Mouse (Mus musculus): ENCODE measurements around the gene Clec2g. TPM values are rescaled to one million over a fixed set of nuclear protein-coding genes. Genes with fewer than 3 reads are reported as not detected.
"Not testable (repeated sequence)": the region's sequence is repeated elsewhere in the genome, so short reads cannot be mapped to it uniquely, and the experiment has no call there.

Clec2g gene
- total RNA-seq, 1 experiment = 0.22 TPM

DNA sequence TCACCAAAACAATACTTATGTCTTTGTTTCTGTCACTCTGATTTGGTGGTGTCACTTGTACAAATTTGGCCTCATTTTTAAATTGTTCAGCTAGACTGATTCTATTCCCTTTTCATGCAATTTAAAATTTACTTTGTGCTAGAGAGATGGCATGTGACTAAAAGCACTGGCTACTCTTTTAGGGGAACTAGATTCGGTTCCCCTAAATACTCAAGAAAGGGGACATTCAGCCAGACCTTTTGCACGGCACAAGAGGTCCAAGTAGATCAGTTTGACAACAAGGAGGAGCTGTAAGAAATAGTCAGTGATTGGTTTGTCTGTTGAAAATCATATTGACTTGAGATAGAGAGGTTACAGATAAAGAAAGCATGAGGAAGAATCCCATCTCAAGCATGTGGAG, 67.2 kb downstream of the Clec2g start:
- no peaks in the 10 kb centered on the region for H3K4me1 ChIP-seq (ENCODE audit: control insufficient read depth in 2 of 2, insufficient read depth in 2 of 2, low read length in 2 of 2, poor library complexity in 1 of 2)
- DNase-seq (ENCODE audit: low read depth, low spot score) = no peak
- H3K4me3 ChIP-seq (ENCODE audit: insufficient read depth in 1 of 2, low read depth in 1 of 2, low read length in 2 of 2, poor library complexity in 1 of 2, severe bottlenecking in 1 of 2) = no peak overlapping the region
- H3K27ac ChIP-seq (ENCODE audit: insufficient read depth, low read depth, low read length, poor library complexity, severe bottlenecking) = no peak overlapping the region
- no peaks in the 10 kb centered on the region for H3K36me3 ChIP-seq (ENCODE audit: control insufficient read depth, insufficient read depth, low read length, poor library complexity, severe bottlenecking)
- TF ChIP-seq MAFK (IDR thresholded peaks at IDR 0.05; ENCODE audit: insufficient read depth, low read depth, low read length) (no peak), ZC3H11A (IDR thresholded peaks at IDR 0.05; ENCODE audit: borderline replicate concordance, low read depth, low read length) (no peak), ZNF384 (IDR thresholded peaks at IDR 0.05; ENCODE audit: low read depth, low read length) (no peak), CHD2 (IDR thresholded peaks at IDR 0.05; ENCODE audit: low read depth, low read length) (no peak), HCFC1 (IDR thresholded peaks at IDR 0.05; ENCODE audit: borderline replicate concordance, insufficient read depth, low read length) (no peak)
- no peaks in the 10 kb centered on the region for H3K9me3 ChIP-seq (ENCODE audit: control insufficient read depth, insufficient read depth, low read depth, low read length)
- in situ Hi-C loops (cut with MboI; ENCODE audit: low sequenced_read_pairs in 2 of 2, unreplicated experiment in 2 of 2) = no loop called here
- no peak overlapping the region for H3K9ac ChIP-seq (ENCODE audit: insufficient read depth, low read depth, low read length, poor library complexity, severe bottlenecking)

DNA sequence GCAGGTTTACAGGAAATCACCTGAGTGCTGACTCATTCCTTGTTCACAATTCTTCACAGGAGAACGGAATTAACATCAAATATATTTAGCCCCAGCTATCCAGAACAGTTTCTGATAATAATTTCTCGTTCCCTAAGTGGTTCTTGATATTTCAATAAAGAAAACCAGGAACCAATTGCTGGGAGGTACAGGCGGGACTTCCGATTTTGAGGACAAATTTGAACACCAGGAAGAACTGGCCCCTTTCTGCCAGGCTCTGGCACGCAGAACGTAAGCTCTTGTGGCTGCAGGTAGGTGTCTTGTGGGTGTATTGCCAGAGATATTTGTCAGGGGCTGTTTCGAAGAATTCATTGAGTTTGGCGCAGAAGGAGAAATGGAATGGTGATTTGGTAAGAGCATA, 74.4 kb downstream of the Clec2g start:
- no peaks in the 10 kb centered on the region for H3K4me1 ChIP-seq (ENCODE audit: control insufficient read depth in 2 of 2, insufficient read depth in 2 of 2, low read length in 2 of 2, poor library complexity in 1 of 2)
- in situ Hi-C loops (cut with MboI; ENCODE audit: low sequenced_read_pairs in 2 of 2, unreplicated experiment in 2 of 2) = no loop called here
- no peak for DNase-seq (ENCODE audit: low read depth, low spot score)
- peaks cover 2% of the 10 kb centered on the region; the same call in 1 of the 2 replicates for H3K9me3 ChIP-seq (ENCODE audit: control insufficient read depth, insufficient read depth, low read depth, low read length)
- no peak overlapping the region for H3K4me3 ChIP-seq (ENCODE audit: insufficient read depth in 1 of 2, low read depth in 1 of 2, low read length in 2 of 2, poor library complexity in 1 of 2, severe bottlenecking in 1 of 2)
- no peak overlapping the region for H3K9ac ChIP-seq (ENCODE audit: insufficient read depth, low read depth, low read length, poor library complexity, severe bottlenecking)
- TF ChIP-seq HCFC1 (IDR thresholded peaks at IDR 0.05; ENCODE audit: borderline replicate concordance, insufficient read depth, low read length) (no peak), MAFK (IDR thresholded peaks at IDR 0.05; ENCODE audit: insufficient read depth, low read depth, low read length) (no peak), ZNF384 (IDR thresholded peaks at IDR 0.05; ENCODE audit: low read depth, low read length) (no peak)
- no peaks in the 10 kb centered on the region for H3K36me3 ChIP-seq (ENCODE audit: control insufficient read depth, insufficient read depth, low read length, poor library complexity, severe bottlenecking)
- H3K27ac ChIP-seq (ENCODE audit: insufficient read depth, low read depth, low read length, poor library complexity, severe bottlenecking) = no peak overlapping the region

DNA sequence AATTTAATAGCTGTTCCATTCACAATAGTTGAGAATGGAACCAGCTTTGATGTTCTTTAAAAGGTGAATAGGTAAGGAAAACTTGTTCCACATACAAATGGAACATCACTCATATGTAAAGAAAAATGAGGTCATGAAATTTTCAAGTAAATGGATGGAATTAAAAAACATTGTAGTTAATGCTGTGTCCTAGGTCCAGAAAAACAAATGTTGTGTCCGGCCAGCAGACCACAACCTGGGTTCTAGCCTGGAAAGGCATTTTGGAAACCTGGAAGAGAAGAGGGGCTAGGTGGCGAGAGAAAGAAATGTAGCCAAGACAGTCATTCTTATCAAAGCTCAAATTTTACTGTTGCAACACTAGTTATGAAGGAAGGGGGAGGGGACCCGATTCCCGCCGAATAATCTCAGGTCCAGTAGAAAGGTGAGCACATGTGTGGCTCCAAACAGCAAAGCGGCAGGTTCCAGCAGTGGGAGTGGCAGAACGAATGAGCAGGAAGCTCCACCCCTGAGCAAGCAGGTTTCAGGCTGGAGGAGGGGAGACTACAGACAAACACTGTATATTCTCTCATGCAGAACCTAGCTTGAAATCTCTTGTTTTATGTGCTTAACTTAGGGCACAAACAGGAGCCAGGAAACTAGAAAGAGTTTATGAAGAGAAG, 75.8 kb downstream of the Clec2g start:
- in situ Hi-C loops (cut with MboI; ENCODE audit: low sequenced_read_pairs in 2 of 2, unreplicated experiment in 2 of 2); H3K4me3 ChIP-seq (ENCODE audit: insufficient read depth in 1 of 2, low read depth in 1 of 2, low read length in 2 of 2, poor library complexity in 1 of 2, severe bottlenecking in 1 of 2); DNase-seq (ENCODE audit: low read depth, low spot score); H3K4me1 ChIP-seq (ENCODE audit: control insufficient read depth in 2 of 2, insufficient read depth in 2 of 2, low read length in 2 of 2, poor library complexity in 1 of 2); H3K9me3 ChIP-seq (ENCODE audit: control insufficient read depth, insufficient read depth, low read depth, low read length); H3K9ac ChIP-seq (ENCODE audit: insufficient read depth, low read depth, low read length, poor library complexity, severe bottlenecking); H3K36me3 ChIP-seq (ENCODE audit: control insufficient read depth, insufficient read depth, low read length, poor library complexity, severe bottlenecking); H3K27ac ChIP-seq (ENCODE audit: insufficient read depth, low read depth, low read length, poor library complexity, severe bottlenecking): not testable (repeated sequence)

DNA sequence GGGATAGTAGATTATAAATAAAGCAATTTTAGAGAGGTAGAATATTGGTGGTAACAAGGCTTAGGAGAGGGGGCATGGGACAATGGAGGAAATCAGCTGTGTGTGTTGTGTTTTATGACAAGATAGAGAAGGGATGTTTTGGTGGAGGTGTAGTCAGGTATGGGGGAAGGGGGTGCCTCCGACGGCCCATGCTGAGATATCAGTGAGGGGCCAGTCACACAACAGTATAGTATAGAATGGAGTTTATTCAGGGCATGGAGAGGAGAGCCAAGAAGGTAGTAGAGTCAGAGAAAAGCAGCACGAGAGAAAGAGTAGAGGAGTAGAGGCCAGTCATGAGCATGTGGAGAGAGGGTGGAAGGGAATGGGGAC, 76.3 kb downstream of the Clec2g start:
- in situ Hi-C loops (cut with MboI; ENCODE audit: low sequenced_read_pairs in 2 of 2, unreplicated experiment in 2 of 2) = no loop called here
- Histone ChIP-seq H3K27ac (ENCODE audit: insufficient read depth, low read depth, low read length, poor library complexity, severe bottlenecking) (no peak overlapping the region), H3K4me1 (ENCODE audit: control insufficient read depth in 2 of 2, insufficient read depth in 2 of 2, low read length in 2 of 2, poor library complexity in 1 of 2) (no peaks in the 10 kb centered on the region), H3K9me3 (ENCODE audit: control insufficient read depth, insufficient read depth, low read depth, low read length) (peaks cover 2% of the 10 kb centered on the region; the same call in 1 of the 2 replicates), H3K4me3 (ENCODE audit: insufficient read depth in 1 of 2, low read depth in 1 of 2, low read length in 2 of 2, poor library complexity in 1 of 2, severe bottlenecking in 1 of 2) (no peak overlapping the region), H3K9ac (ENCODE audit: insufficient read depth, low read depth, low read length, poor library complexity, severe bottlenecking) (no peak overlapping the region), H3K36me3 (ENCODE audit: control insufficient read depth, insufficient read depth, low read length, poor library complexity, severe bottlenecking) (no peaks in the 10 kb centered on the region)
- no peak for TF ChIP-seq HCFC1 (IDR thresholded peaks at IDR 0.05; ENCODE audit: borderline replicate concordance, insufficient read depth, low read length)
- DNase-seq (ENCODE audit: low read depth, low spot score) = no peak

DNA sequence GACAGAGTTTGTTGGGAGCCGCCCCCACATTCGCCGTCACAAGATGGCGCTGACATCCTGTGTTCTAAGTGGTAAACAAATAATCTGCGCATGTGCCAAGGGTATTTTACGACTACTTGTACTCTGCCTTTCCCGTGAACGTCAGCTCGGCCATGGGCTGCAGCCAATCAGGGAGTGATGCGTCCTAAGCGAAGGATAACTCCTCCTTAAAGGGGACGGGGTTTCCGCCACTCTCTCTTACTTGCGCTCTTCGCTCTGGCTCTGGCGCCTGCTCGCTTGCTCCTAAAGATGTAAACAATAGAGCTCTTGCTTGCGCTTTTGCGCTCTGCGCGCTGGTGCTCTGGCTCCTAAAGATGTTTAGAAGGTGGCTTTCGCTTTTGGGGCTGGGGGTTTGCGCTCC, 77.8 kb downstream of the Clec2g start:
- H3K27ac ChIP-seq (ENCODE audit: insufficient read depth, low read depth, low read length, poor library complexity, severe bottlenecking); H3K36me3 ChIP-seq (ENCODE audit: control insufficient read depth, insufficient read depth, low read length, poor library complexity, severe bottlenecking); DNase-seq (ENCODE audit: low read depth, low spot score); H3K4me3 ChIP-seq (ENCODE audit: insufficient read depth in 1 of 2, low read depth in 1 of 2, low read length in 2 of 2, poor library complexity in 1 of 2, severe bottlenecking in 1 of 2); in situ Hi-C loops (cut with MboI; ENCODE audit: low sequenced_read_pairs in 2 of 2, unreplicated experiment in 2 of 2); H3K4me1 ChIP-seq (ENCODE audit: control insufficient read depth in 2 of 2, insufficient read depth in 2 of 2, low read length in 2 of 2, poor library complexity in 1 of 2); H3K9ac ChIP-seq (ENCODE audit: insufficient read depth, low read depth, low read length, poor library complexity, severe bottlenecking); H3K9me3 ChIP-seq (ENCODE audit: control insufficient read depth, insufficient read depth, low read depth, low read length): not testable (repeated sequence)

Measured in ES-E14 (cell line).